Comparison of ENCODE assay signal across 8 mouse cellular contexts in genomic region chr12:11336845-11337244, GRCm38 (mm10).
DNase-seq lines count a peak whose midpoint lies in the region; ATAC-seq and TF ChIP-seq lines count a peak whose summit lies in the region.

No protein-coding gene starts in this region.

- TF ChIP-seq POLR2A in cortical plate, adult 2 months (IDR thresholded peaks at IDR 0.05; ENCODE audit: extremely low read depth, insufficient read depth, low read length), result no peak

- peak; percentile 32; the same call in 1 of the 2 replicates for TF ChIP-seq CTCF in cortical plate, adult 2 months (IDR thresholded peaks at IDR 0.05; ENCODE audit: extremely low read depth, insufficient read depth, low read length)

- H3K4me2 ChIP-seq in neural tube, embryonic 11.5 days (ENCODE audit: low read depth), result no peak overlapping the region

- H3K27me3 ChIP-seq in neural tube, embryonic 11.5 days (ENCODE audit: control insufficient read depth, insufficient read depth, low read length), result no peaks in the 10 kb centered on the region

- no peak overlapping the region for H3K4me3 ChIP-seq in cortical plate, adult 2 months (ENCODE audit: insufficient read depth, low read length)
- H3K4me3 ChIP-seq in neural tube, embryonic 11.5 days (ENCODE audit: low read depth, low read length), result no peak overlapping the region

- no peaks in the 10 kb centered on the region for H3K9me3 ChIP-seq in neural tube, embryonic 11.5 days (ENCODE audit: control insufficient read depth, low read length)

- WGBS in neural tube, embryonic 11.5 days, result 41% methylated on average over 4 of the region's 4 CpGs

- peak; percentile 55 to 88 for DNase-seq in adrenal gland, adult (ENCODE audit: inconsistent age in 2 of 2, low spot score in 1 of 2)
- no peak for DNase-seq in adrenal gland, postnatal 4 days (ENCODE audit: low spot score in 2 of 2)
- peak; percentile 49 to 60 for DNase-seq in left cerebral cortex, postnatal 25 days (ENCODE audit: low spot score in 2 of 2)
- no peak for DNase-seq in left cerebral cortex, adult 11 months (ENCODE audit: low spot score)
- DNase-seq in MEL-GATA-1-ER (ENCODE audit: extremely low read depth, low read depth), result peak; percentile 11
- DNase-seq in kidney, postnatal 25 days, result peak; percentile 67 to 85
- DNase-seq in neural tube, embryonic 11.5 days (ENCODE audit: low spot score), result peak; percentile 37

- no peak overlapping the region for H3K9ac ChIP-seq in neural tube, embryonic 11.5 days (ENCODE audit: low read length)

- no peaks in the 10 kb centered on the region for H3K36me3 ChIP-seq in neural tube, embryonic 11.5 days (ENCODE audit: control insufficient read depth, insufficient read depth, low read length)

- intact Hi-C loops in left cerebral cortex, postnatal 25 days (cut with DNase I), result loop anchor here (5.0 kb wide), 1 partner anchor 140 kb away; no protein-coding TSS in a partner anchor

- H3K4me1 ChIP-seq in cortical plate, adult 2 months (ENCODE audit: control insufficient read depth, insufficient read depth, low read length), result peaks cover 2% of the 10 kb centered on the region
- H3K4me1 ChIP-seq in neural tube, embryonic 11.5 days (ENCODE audit: control insufficient read depth, insufficient read depth, low read length), result no peaks in the 10 kb centered on the region

- no peak overlapping the region for H3K27ac ChIP-seq in cortical plate, adult 2 months (ENCODE audit: insufficient read depth, low read length)
- H3K27ac ChIP-seq in neural tube, embryonic 11.5 days (ENCODE audit: low read depth, low read length), result no peak overlapping the region

- no peak for ATAC-seq in neural tube, embryonic 11.5 days (ENCODE audit: insufficient read depth, low FRiP score, low TSS enrichment)

Comparison
In these comparisons a context has a peak if more than half of its experiments do, and no peak if none do; other contexts are left out.
1. DNase-seq: peak in adrenal gland, adult (2 of 2), left cerebral cortex, postnatal 25 days (2 of 2), MEL-GATA-1-ER (single experiment), kidney, postnatal 25 days (2 of 2) and neural tube, embryonic 11.5 days (single experiment); none in adrenal gland, postnatal 4 days (0 of 2) and left cerebral cortex, adult 11 months (single experiment).